Mouse (Mus musculus) hindbrain, embryonic 11.5 days (tissue): Measurements from ENCODE around the gene Slc8a1. TPM values are rescaled to one million over a fixed set of nuclear protein-coding genes. Genes with fewer than 3 reads are reported as not detected.

Experiments
- ATAC-seq: fragments of 200-750 bp; cut with Nextera tagmentation; 2 replicates; pipeline ENCODE4 v1.8.0; 2017; ENCODE audit warnings: mild to moderate bottlenecking, moderate TSS enrichment, moderate library complexity; ENCODE audit not compliant: low FRiP score
- DNase-seq: peaks from one replicate; pipeline ENCODE4 v3.0.0-alpha.2; 2015; ENCODE audit warnings: low spot score
- H3K27ac ChIP-seq: fragments of 300-500 bp; sonication (generic); 2 replicates; pipeline ENCODE4 v1.5.1; 2014; ENCODE audit warnings: mild to moderate bottlenecking, low read depth, low read length
- H3K27me3 ChIP-seq: fragments of 300-500 bp; sonication (generic); 2 replicates; pipeline ENCODE4 v1.6.1; 2014; ENCODE audit warnings: mild to moderate bottlenecking, low read length, moderate library complexity, mixed read lengths; ENCODE audit not compliant: control insufficient read depth, insufficient read depth
- H3K36me3 ChIP-seq: fragments of 300-500 bp; sonication (generic); 2 replicates; pipeline ENCODE4 v1.6.1; 2014; ENCODE audit warnings: mild to moderate bottlenecking, low read length, moderate library complexity, mixed read lengths; ENCODE audit not compliant: control insufficient read depth, insufficient read depth
- H3K4me1 ChIP-seq: fragments of 300-500 bp; sonication (generic); replicated peaks from 2 replicates; pipeline ENCODE4 v1.6.1; 2014; ENCODE audit warnings: low read length, mixed read lengths; ENCODE audit not compliant: control insufficient read depth, insufficient read depth
- H3K4me2 ChIP-seq: fragments of 300-500 bp; sonication (generic); replicated peaks from 2 replicates; pipeline ENCODE4 v1.6.1; 2014; ENCODE audit warnings: mild to moderate bottlenecking, low read depth, low read length
- H3K4me3 ChIP-seq: fragments of 300-500 bp; sonication (generic); 2 replicates; pipeline ENCODE4 v1.5.1; 2014; ENCODE audit warnings: low read depth, low read length
- H3K9ac ChIP-seq: fragments of 300-500 bp; sonication (generic); 2 replicates; pipeline ENCODE4 v1.6.1; 2014; ENCODE audit warnings: low read depth, low read length
- H3K9me3 ChIP-seq: fragments of 300-500 bp; sonication (generic); 2 replicates; pipeline ENCODE4 v1.6.1; 2016; ENCODE audit warnings: low read length; ENCODE audit not compliant: control insufficient read depth
- WGBS: fragments of 180-500 bp; shearing (Covaris S2); extraction: QIAGEN DNeasy Blood & Tissue Kit; methylation state at CpG from one replicate; pipeline ENCODE4 v1.1.7; 2014; 5-methylcytosine and 5-hydroxymethylcytosine counted together
- polyA plus RNA-seq: library from polyadenylated mRNA; unstranded; fragments of >200 nt; fragmentation: Nextera tagmentation; extraction: Ambion mirVana; gene quantifications from 2 replicates; pipeline ENCODE4 v1.2.1, GENCODE M21; 2014

The Slc8a1 gene
- polyA plus RNA-seq, 1 experiment from 2014 or later, result 13.1 TPM

DNA sequence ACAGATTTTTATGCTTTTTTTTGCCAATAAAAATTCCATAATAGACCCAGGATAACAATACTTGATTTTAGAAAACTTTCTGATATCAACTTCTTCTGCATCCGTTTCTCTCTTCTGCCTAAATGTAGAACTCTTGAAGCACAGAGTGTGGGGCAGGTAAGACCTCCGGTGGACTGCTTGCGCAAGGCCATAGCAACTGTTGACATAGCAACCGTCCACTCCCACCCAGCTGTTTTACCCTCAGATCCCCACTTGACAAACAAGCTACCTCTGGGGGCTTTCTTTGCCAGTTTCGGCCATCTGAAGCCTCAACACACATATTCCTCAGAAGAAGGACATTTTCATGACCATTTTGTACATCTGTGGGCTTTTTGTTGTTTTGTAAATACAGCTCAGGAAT lies 337.8 kb downstream of the Slc8a1 start:
- Histone ChIP-seq H3K9me3 (no peaks in the 10 kb centered on the region), H3K4me3 (no peak overlapping the region), H3K36me3 (no peaks in the 10 kb centered on the region), H3K4me1 (no peaks in the 10 kb centered on the region), H3K4me2 (no peak overlapping the region), H3K27me3 (no peaks in the 10 kb centered on the region), H3K27ac (no peak overlapping the region), H3K9ac (no peak overlapping the region)
- DNase-seq (no peak), ATAC-seq (no peak)
- WGBS, result 72% methylated on average over 5 of the region's 5 CpGs

DNA sequence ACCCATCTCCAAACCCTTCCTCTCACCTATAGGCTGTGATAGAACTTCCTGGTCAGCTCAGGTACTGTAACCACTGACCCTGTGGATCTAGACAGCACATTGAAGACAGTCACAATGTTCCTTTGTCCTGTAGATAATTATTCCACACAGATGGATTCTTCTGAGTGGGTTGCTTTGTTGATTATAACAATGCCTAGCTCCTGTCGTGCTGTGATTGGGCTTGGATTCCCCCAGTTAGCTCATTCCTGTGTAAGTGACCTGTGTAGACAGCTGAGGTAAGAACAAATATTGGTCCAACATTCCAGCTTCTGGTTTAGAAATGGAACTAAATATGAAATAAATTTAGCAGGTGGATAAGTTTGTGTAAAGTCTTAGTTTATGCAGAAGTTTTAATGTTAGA lies 340.7 kb downstream of the Slc8a1 start:
- Histone ChIP-seq H3K4me1 (no peaks in the 10 kb centered on the region), H3K27ac (no peak overlapping the region), H3K27me3 (no peaks in the 10 kb centered on the region), H3K36me3 (no peaks in the 10 kb centered on the region), H3K9ac (no peak overlapping the region), H3K4me3 (no peak overlapping the region), H3K4me2 (no peak overlapping the region), H3K9me3 (no peaks in the 10 kb centered on the region)
- no peak for DNase-seq
- ATAC-seq, result no peak
- WGBS, result 48% methylated on average over 1 of the region's 1 CpGs

DNA sequence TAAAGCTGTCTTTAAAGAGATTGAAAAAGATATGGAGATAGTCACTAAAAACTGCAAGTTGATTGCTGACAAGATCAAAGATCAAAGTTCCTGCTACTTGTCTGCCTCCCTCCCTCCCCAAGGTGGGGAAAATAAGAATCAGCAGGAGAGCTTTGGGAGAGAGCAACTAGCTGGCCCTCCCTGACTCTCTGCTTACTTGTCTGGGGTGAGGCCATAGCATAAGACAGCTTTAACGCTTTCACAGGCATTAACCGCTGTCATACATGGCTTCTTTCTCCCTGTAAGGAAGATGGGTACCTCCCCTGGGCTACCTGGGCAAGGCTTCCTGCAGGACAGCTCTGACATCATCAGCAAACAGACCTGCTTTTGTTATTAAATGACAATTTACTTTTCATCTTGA lies 344.1 kb downstream of the Slc8a1 start:
- Histone ChIP-seq H3K4me1 (no peaks in the 10 kb centered on the region), H3K4me3 (no peak overlapping the region), H3K4me2 (no peak overlapping the region), H3K36me3 (no peaks in the 10 kb centered on the region), H3K27ac (no peak overlapping the region), H3K9ac (no peak overlapping the region), H3K9me3 (no peaks in the 10 kb centered on the region), H3K27me3 (no peaks in the 10 kb centered on the region)
- no peak for ATAC-seq
- DNase-seq, result no peak
- 43% methylated on average over 2 of the region's 2 CpGs for WGBS

DNA sequence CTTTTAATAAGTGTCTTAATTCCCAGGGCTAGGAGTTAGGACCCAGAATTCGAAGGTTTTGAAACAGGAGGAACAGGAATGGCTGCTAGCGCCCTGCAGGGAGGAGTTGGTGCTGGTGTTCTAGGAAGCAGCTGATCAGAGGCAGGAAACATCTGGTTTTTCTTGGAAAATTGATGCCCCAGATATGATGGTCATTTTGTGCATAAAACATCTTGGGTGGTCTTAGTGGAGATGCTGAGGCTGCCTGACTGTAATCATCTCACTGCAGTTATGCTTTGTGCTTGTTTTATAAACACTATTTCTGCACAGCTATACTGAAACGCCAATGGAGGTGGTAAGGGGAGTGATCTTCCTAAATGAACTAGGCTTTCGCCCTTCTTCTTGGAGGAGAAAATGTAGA lies 345.1 kb downstream of the Slc8a1 start:
- Histone ChIP-seq H3K27me3 (no peaks in the 10 kb centered on the region), H3K4me2 (no peak overlapping the region), H3K4me1 (no peaks in the 10 kb centered on the region), H3K9me3 (no peaks in the 10 kb centered on the region), H3K9ac (no peak overlapping the region), H3K27ac (no peak overlapping the region), H3K36me3 (no peaks in the 10 kb centered on the region), H3K4me3 (no peak overlapping the region)
- ATAC-seq (no peak), DNase-seq (no peak)
- WGBS, result 81% methylated on average over 4 of the region's 4 CpGs

GRCm38 (mm10) chr17:81391478-81391877 lies 346.7 kb downstream of the Slc8a1 start:
- Histone ChIP-seq H3K4me1 (no peaks in the 10 kb centered on the region), H3K4me3 (no peak overlapping the region), H3K27ac (no peak overlapping the region), H3K27me3 (no peaks in the 10 kb centered on the region), H3K9ac (no peak overlapping the region), H3K4me2 (no peak overlapping the region), H3K36me3 (no peaks in the 10 kb centered on the region), H3K9me3 (no peaks in the 10 kb centered on the region)
- ATAC-seq, result no peak
- no peak for DNase-seq
- WGBS, result 94% methylated on average over 7 of the region's 7 CpGs

DNA sequence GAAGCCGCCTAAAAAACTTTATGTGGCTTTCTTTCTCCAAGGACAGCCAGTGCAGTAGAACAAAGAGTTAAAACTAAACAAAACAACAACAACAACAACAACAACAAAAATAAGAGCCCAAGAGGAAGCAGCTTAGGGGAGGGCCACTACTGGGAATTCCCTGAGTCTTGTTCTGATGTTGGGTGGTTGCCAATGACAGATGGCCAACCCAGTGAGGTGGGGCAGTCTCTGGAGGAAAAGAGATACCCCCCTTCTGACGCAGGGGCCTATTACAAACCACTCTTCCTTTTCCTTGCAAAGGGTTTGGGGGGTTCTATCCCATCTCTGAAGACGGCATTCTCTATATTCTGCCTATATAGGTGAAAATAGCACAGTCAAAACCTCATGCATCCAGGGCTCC lies 347.4 kb downstream of the Slc8a1 start:
- no peaks in the 10 kb centered on the region for H3K9me3 ChIP-seq
- H3K9ac ChIP-seq, result no peak overlapping the region
- DNase-seq, result no peak
- H3K36me3 ChIP-seq, result no peaks in the 10 kb centered on the region
- WGBS, result 84% methylated on average over 3 of the region's 3 CpGs
- ATAC-seq, result no peak
- no peak overlapping the region for H3K4me3 ChIP-seq
- H3K27ac ChIP-seq, result no peak overlapping the region
- H3K4me1 ChIP-seq, result no peaks in the 10 kb centered on the region
- H3K27me3 ChIP-seq, result no peaks in the 10 kb centered on the region
- H3K4me2 ChIP-seq, result no peak overlapping the region

GRCm38 (mm10) chr17:81386118-81386517 lies 352.1 kb downstream of the Slc8a1 start:
- WGBS, result 83% methylated on average over 2 of the region's 2 CpGs
- Histone ChIP-seq H3K27ac (no peak overlapping the region), H3K4me1 (no peaks in the 10 kb centered on the region)

GRCm38 (mm10) chr17:81385476-81385875 lies 352.7 kb downstream of the Slc8a1 start:
- Histone ChIP-seq H3K27ac (no peak overlapping the region), H3K9me3 (no peaks in the 10 kb centered on the region), H3K4me3 (no peak overlapping the region), H3K4me1 (no peaks in the 10 kb centered on the region), H3K9ac (no peak overlapping the region), H3K36me3 (no peaks in the 10 kb centered on the region), H3K4me2 (no peak overlapping the region), H3K27me3 (no peaks in the 10 kb centered on the region)
- ATAC-seq (no peak), DNase-seq (no peak)
- 91% methylated on average over 5 of the region's 5 CpGs for WGBS

More at GRCm38 (mm10) chr17:81386118-81386517, 352.1 kb downstream of the Slc8a1 start:
- Histone ChIP-seq H3K36me3 (no peaks in the 10 kb centered on the region), H3K9me3 (no peaks in the 10 kb centered on the region), H3K27me3 (no peaks in the 10 kb centered on the region), H3K4me3 (no peak overlapping the region), H3K9ac (no peak overlapping the region), H3K4me2 (no peak overlapping the region)
- ATAC-seq (no peak), DNase-seq (no peak)

DNA sequence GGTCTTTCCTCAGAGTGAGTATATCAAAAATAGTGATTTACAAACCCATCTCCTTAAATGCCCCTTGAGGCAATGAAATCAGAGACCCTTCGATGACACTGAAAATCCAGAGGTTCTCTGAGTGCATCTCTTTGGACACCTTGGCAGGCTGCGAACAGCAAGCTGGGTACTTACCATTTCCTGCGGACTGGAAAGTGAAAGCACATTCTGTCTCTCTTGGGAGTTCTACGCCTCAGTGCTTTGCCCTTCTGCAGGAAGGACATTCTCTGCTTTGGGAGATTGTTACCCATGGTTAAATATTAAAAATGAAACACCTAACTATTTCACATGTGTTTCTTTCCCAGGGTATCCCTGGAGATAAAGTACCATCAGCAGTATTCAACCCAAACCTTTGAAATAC lies 354.7 kb downstream of the Slc8a1 start:
- 92% methylated on average over 4 of the region's 4 CpGs for WGBS
- Histone ChIP-seq H3K4me1 (no peaks in the 10 kb centered on the region), H3K27ac (no peak overlapping the region), H3K36me3 (no peaks in the 10 kb centered on the region), H3K9ac (no peak overlapping the region), H3K4me2 (no peak overlapping the region), H3K27me3 (no peaks in the 10 kb centered on the region), H3K9me3 (no peaks in the 10 kb centered on the region), H3K4me3 (no peak overlapping the region)
- no peak for ATAC-seq
- DNase-seq, result no peak
